Mouse (Mus musculus) heart, embryonic 13.5 days (tissue): ENCODE data around the gene Slc41a3. TPM values are rescaled to one million over a fixed set of nuclear protein-coding genes. Genes with fewer than 3 reads are reported as not detected.
A peak's percentile ranks its signal among the peaks of the same experiment; 100 is the strongest.

ENCODE experiments used
- ATAC-seq: fragments of 200-750 bp; cut with Nextera tagmentation; 2 replicates; pipeline ENCODE4 v1.8.0; 2017; ENCODE audit warnings: moderate TSS enrichment; ENCODE audit not compliant: insufficient number of reproducible peaks, low FRiP score, low TSS enrichment; ENCODE audit errors: extremely low read depth
- H3K27ac ChIP-seq: fragments of 300-500 bp; sonication (generic); replicated peaks from 2 replicates; pipeline ENCODE4 v1.5.1; 2015; ENCODE audit warnings: moderate library complexity, mild to moderate bottlenecking, inconsistent platforms
- H3K27me3 ChIP-seq: fragments of 300-500 bp; sonication (generic); replicated peaks from 2 replicates; pipeline ENCODE4 v1.6.1; 2015; ENCODE audit warnings: mild to moderate bottlenecking, inconsistent platforms
- H3K36me3 ChIP-seq: fragments of 300-500 bp; sonication (generic); 2 replicates; pipeline ENCODE4 v1.6.1; 2015; ENCODE audit warnings: mild to moderate bottlenecking, inconsistent platforms
- H3K4me1 ChIP-seq: fragments of 300-500 bp; sonication (generic); 2 replicates; pipeline ENCODE4 v1.6.1; 2015; ENCODE audit warnings: inconsistent platforms
- H3K4me2 ChIP-seq: fragments of 300-500 bp; sonication (generic); 2 replicates; pipeline ENCODE4 v1.6.1; 2015; ENCODE audit warnings: inconsistent platforms, mild to moderate bottlenecking, moderate library complexity
- H3K4me3 ChIP-seq: fragments of 300-500 bp; sonication (generic); 2 replicates; pipeline ENCODE4 v1.5.1; 2015; ENCODE audit warnings: moderate library complexity, mild to moderate bottlenecking, inconsistent platforms
- H3K9ac ChIP-seq: fragments of 300-500 bp; sonication (generic); 2 replicates; pipeline ENCODE4 v1.6.1; 2015; ENCODE audit warnings: inconsistent platforms, mild to moderate bottlenecking, moderate library complexity
- H3K9me3 ChIP-seq: fragments of 300-500 bp; sonication (generic); 2 replicates; pipeline ENCODE4 v1.6.1; 2016; ENCODE audit warnings: inconsistent platforms
- WGBS: fragments of 180-500 bp; shearing (Covaris S2); methylation state at CpG from one replicate; pipeline ENCODE4 v1.1.7; 2015; ENCODE audit warnings: mixed read lengths; 5-methylcytosine and 5-hydroxymethylcytosine counted together
- polyA plus RNA-seq: library from polyadenylated mRNA; unstranded; fragments of >200 nt; fragmentation: Nextera tagmentation; extraction: Ambion mirVana; gene quantifications from 2 replicates; pipeline ENCODE4 v1.2.1, GENCODE M21; 2015

Slc41a3 gene
- polyA plus RNA-seq, 1 experiment from 2014 or later: 12.1 TPM

DNA sequence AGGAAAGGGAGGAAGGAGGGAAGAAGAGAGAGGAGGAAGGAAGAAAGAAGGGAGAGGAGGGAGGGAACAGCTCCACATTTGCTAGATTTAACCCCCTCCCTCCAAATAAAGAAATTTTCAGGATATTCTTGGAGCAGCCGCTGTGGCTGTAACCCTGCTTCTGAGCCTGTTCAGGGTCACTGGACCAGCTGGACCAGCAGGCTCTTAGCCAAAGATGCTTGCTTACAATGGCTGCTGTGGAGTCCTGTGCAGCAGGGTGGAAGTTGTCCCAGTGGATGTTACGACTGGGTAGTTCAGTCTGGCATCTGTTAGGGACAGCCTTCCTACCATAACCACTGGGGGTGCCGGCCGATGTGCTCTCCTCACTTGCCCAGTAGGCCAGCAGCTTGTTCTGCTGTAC is 35.8 kb upstream of the Slc41a3 start:
- no peak overlapping the region for H3K4me3 ChIP-seq
- peaks cover 25% of the 10 kb centered on the region; the same call in 1 of the 2 replicates for H3K27me3 ChIP-seq
- WGBS: 81% methylated on average over 4 of the region's 4 CpGs

DNA sequence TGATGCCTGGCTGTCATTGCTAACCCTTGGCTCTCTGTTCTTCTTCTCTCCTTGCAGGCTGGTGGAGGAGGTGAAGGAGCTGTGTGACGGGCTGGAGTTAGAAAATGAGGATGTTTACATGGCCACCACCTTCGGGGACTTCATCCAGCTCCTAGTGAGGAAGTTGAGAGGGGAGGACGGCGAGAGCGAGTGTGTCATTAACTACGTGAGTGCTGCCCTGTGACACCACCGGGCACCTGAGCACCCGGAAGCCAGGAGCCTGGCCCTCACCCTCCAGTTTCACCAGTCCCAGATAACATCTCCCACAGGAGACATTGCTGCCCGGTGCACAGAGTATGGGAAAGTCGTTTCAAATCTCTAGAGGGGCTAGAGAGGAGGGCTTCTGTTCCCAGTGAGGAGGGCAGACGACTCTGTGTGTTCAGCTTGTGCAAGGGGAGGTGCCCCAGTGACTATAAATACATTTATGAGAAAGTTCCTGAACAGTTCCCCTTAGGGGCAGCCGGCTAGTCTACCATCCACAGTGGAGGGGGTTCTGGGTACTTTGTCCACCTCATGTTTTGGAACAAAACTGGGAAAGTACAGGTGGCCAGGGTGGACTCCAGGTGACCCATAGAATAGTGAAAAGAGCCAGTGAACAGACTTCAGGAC is 34.7 kb upstream of the Slc41a3 start:
- H3K9ac ChIP-seq: peak overlapping the region; percentile 37; the same call in 1 of the 2 replicates
- 52% methylated on average over 12 of the region's 12 CpGs for WGBS
- H3K4me3 ChIP-seq: no peak overlapping the region
- H3K27ac ChIP-seq: no peak overlapping the region
- peaks cover 25% of the 10 kb centered on the region; the same call in 1 of the 2 replicates for H3K27me3 ChIP-seq
- no peaks in the 10 kb centered on the region for H3K36me3 ChIP-seq
- no peaks in the 10 kb centered on the region for H3K9me3 ChIP-seq
- peaks cover 23% of the 10 kb centered on the region for H3K4me1 ChIP-seq
- no peak for ATAC-seq
- H3K4me2 ChIP-seq: no peak overlapping the region

More for the DNA sequence above, 35.8 kb upstream of the Slc41a3 start:
- no peak overlapping the region for H3K9ac ChIP-seq
- no peak overlapping the region for H3K4me2 ChIP-seq
- H3K36me3 ChIP-seq: no peaks in the 10 kb centered on the region
- no peaks in the 10 kb centered on the region for H3K9me3 ChIP-seq
- no peak for ATAC-seq
- peaks cover 34% of the 10 kb centered on the region for H3K4me1 ChIP-seq
- H3K27ac ChIP-seq: no peak overlapping the region

DNA sequence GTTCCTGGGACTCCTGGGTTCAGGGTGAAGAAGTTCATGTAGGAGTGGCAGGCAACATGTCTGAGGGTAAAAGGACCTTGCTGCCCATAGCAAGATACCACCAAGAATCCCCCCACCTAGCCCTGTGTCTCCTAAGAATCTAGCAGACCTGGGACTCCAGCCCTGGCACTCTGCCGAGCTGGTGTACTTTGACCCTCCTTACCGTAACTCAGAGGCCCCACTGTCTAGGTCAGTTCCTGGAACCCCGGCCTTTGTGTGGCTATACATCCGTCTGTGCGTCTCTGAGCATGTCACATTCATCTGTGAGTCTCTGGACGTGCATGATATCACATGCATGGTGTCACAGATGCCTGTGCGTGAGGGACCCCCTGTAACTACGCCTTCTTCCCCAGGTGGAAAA is 34.1 kb upstream of the Slc41a3 start:
- Histone ChIP-seq H3K4me1 (peaks cover 18% of the 10 kb centered on the region), H3K4me3 (no peak overlapping the region), H3K36me3 (no peaks in the 10 kb centered on the region), H3K9ac (no peak overlapping the region), H3K4me2 (no peak overlapping the region), H3K27ac (no peak overlapping the region), H3K9me3 (no peaks in the 10 kb centered on the region), H3K27me3 (peaks cover 25% of the 10 kb centered on the region; the same call in 1 of the 2 replicates)
- WGBS: 76% methylated on average over 8 of the region's 8 CpGs
- no peak for ATAC-seq

DNA sequence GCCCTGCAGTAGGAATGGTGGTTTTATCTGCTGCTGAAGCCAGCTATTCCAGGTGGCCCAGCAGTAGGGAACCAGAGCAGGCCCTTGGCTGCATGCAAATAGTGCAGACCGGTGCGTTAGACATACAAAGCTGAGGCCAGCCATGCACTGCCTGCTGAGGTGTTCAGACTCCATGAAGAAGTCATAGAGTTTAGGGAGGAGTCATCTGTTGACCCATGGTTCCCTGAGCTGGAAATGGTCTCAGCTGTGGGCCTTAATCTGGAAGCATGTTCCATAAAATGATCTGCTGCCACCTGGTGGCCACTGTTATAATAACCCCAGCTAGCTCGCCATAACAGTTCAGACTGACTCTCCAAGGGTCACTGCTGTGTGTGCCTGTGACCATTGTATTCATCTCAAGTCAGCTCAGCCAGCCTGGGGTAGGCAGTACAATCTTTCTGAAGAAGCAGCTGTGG is 29.2 kb upstream of the Slc41a3 start:
- Histone ChIP-seq H3K4me1 (peaks cover 10% of the 10 kb centered on the region), H3K9ac (no peak overlapping the region), H3K4me2 (no peak overlapping the region), H3K36me3 (no peaks in the 10 kb centered on the region), H3K9me3 (no peaks in the 10 kb centered on the region), H3K4me3 (no peak overlapping the region), H3K27ac (no peak overlapping the region), H3K27me3 (0 out of 2 replicates have a peak, but pooled peaks cover 6% of the 10 kb centered on the region)
- 41% methylated on average over 3 of the region's 3 CpGs for WGBS
- no peak for ATAC-seq

GRCm38 (mm10) chr6:90578174-90578573 is 26.4 kb upstream of the Slc41a3 start:
- Histone ChIP-seq H3K36me3 (no peaks in the 10 kb centered on the region), H3K9ac (no peak overlapping the region), H3K9me3 (no peaks in the 10 kb centered on the region), H3K27me3 (no peaks in the 10 kb centered on the region), H3K4me2 (no peak overlapping the region), H3K27ac (no peak overlapping the region), H3K4me1 (peaks cover 8% of the 10 kb centered on the region), H3K4me3 (no peak overlapping the region)
- no peak for ATAC-seq
- WGBS: 58% methylated on average over 3 of the region's 3 CpGs

- 62% methylated on average over 2 of the region's 2 CpGs for WGBS
- H3K9ac ChIP-seq: no peak overlapping the region
- H3K4me2 ChIP-seq: no peak overlapping the region
- H3K4me3 ChIP-seq: no peak overlapping the region
- H3K9me3 ChIP-seq: no peaks in the 10 kb centered on the region
- H3K4me1 ChIP-seq: peaks cover 8% of the 10 kb centered on the region
- H3K36me3 ChIP-seq: no peaks in the 10 kb centered on the region
- ATAC-seq: no peak
- no peak overlapping the region for H3K27ac ChIP-seq
- no peaks in the 10 kb centered on the region for H3K27me3 ChIP-seq
Measured at GRCm38 (mm10) chr6:90582331-90582730, 22.2 kb upstream of the Slc41a3 start.

DNA sequence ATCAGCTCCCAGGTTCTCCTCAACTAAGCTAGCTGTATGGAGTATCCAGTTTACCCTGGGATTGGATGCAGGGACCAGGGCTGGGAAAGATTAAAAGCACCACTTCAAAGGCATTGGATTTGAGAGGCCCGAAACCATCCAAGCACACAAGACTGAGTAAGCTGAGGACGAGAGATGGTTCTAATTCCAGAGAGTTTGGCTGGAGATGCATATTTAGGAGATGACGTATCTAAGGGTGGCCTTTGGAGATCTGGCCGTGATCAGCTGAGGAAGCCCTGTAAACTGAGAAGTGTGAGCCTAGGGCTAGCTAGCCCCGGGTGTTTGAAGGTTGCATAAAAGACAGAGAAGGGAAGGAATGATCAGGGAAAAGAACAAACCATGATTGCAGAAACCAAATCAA is 16.4 kb upstream of the Slc41a3 start:
- no peak for ATAC-seq
- 45% methylated on average over 5 of the region's 5 CpGs for WGBS
- H3K4me2 ChIP-seq: no peak overlapping the region
- no peaks in the 10 kb centered on the region for H3K27me3 ChIP-seq
- H3K9ac ChIP-seq: no peak overlapping the region
- no peak overlapping the region for H3K4me3 ChIP-seq
- peaks cover 7% of the 10 kb centered on the region; the same call in 1 of the 2 replicates for H3K4me1 ChIP-seq
- H3K36me3 ChIP-seq: no peaks in the 10 kb centered on the region
- no peak overlapping the region for H3K27ac ChIP-seq
- H3K9me3 ChIP-seq: no peaks in the 10 kb centered on the region

DNA sequence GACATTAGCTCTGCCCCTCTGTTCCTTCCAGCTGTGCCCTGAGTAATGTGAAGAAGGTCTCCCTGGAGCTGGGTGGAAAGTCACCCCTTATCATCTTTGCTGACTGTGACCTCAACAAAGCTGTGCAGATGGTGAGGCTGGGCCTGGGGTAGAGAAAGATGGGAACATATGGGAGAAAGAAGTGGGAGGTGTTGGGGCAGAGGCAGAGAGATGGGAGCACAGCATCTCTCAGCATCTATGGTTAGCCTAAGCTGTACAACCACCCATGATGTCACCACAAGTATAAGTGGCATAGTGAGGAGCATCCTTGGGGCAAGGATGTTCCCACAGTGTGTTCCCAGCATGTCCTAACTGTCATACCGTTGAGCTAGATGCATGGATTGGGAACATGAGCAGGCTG is 13.8 kb upstream of the Slc41a3 start:
- no peak overlapping the region for H3K27ac ChIP-seq
- H3K4me3 ChIP-seq: no peak overlapping the region
- no peak overlapping the region for H3K9ac ChIP-seq
- peaks cover 7% of the 10 kb centered on the region; the same call in 1 of the 2 replicates for H3K4me1 ChIP-seq
- H3K27me3 ChIP-seq: no peaks in the 10 kb centered on the region
- no peak overlapping the region for H3K4me2 ChIP-seq
- 67% methylated on average over 1 of the region's 1 CpGs for WGBS
- no peak for ATAC-seq
- H3K9me3 ChIP-seq: no peaks in the 10 kb centered on the region
- H3K36me3 ChIP-seq: no peaks in the 10 kb centered on the region

GRCm38 (mm10) chr6:90594972-90595371 is 9.6 kb upstream of the Slc41a3 start:
- no peak for ATAC-seq
- Histone ChIP-seq H3K36me3 (no peaks in the 10 kb centered on the region), H3K27ac (no peak overlapping the region), H3K27me3 (no peaks in the 10 kb centered on the region), H3K4me1 (peaks cover 7% of the 10 kb centered on the region; the same call in 1 of the 2 replicates), H3K9ac (no peak overlapping the region), H3K9me3 (no peaks in the 10 kb centered on the region), H3K4me2 (no peak overlapping the region), H3K4me3 (no peak overlapping the region)
- WGBS: 60% methylated on average over 1 of the region's 1 CpGs

GRCm38 (mm10) chr6:90597060-90597459 is 7.5 kb upstream of the Slc41a3 start:
- ATAC-seq: no peak
- H3K4me1 ChIP-seq: peaks cover 18% of the 10 kb centered on the region

DNA sequence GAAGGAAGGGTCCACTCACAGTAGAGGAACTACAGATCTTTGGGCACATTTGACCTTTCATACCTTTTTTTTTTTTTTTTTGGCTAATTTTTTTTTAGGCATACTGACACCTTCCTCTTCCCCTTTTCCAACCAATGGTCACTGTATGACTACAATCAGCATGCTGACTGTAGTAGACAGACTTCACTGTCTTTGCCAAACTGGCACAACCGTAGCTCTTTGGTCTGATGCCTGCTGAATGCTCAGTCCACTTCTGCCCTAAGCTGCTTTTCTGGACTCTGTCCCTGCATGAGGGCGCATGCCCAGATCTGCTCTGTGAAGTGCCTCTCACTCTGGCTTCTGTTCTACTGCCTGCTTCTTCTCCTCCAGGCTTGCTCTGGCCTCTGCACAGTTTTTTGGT is 6.9 kb upstream of the Slc41a3 start:
- Histone ChIP-seq H3K27me3 (peaks cover 3% of the 10 kb centered on the region; the same call in 1 of the 2 replicates), H3K9me3 (no peaks in the 10 kb centered on the region), H3K4me1 (peaks cover 21% of the 10 kb centered on the region), H3K27ac (no peak overlapping the region), H3K4me3 (no peak overlapping the region), H3K9ac (no peak overlapping the region), H3K36me3 (no peaks in the 10 kb centered on the region), H3K4me2 (no peak overlapping the region)
- 74% methylated on average over 2 of the region's 2 CpGs for WGBS
- ATAC-seq: no peak

More at GRCm38 (mm10) chr6:90597060-90597459, 7.5 kb upstream of the Slc41a3 start:
- WGBS: 75% methylated on average over 4 of the region's 4 CpGs
- H3K9ac ChIP-seq: no peak overlapping the region
- H3K9me3 ChIP-seq: no peaks in the 10 kb centered on the region
- no peak overlapping the region for H3K4me2 ChIP-seq
- no peaks in the 10 kb centered on the region for H3K36me3 ChIP-seq
- no peak overlapping the region for H3K4me3 ChIP-seq
- H3K27ac ChIP-seq: no peak overlapping the region
- 0 out of 2 replicates have a peak, but pooled peaks cover 3% of the 10 kb centered on the region for H3K27me3 ChIP-seq

DNA sequence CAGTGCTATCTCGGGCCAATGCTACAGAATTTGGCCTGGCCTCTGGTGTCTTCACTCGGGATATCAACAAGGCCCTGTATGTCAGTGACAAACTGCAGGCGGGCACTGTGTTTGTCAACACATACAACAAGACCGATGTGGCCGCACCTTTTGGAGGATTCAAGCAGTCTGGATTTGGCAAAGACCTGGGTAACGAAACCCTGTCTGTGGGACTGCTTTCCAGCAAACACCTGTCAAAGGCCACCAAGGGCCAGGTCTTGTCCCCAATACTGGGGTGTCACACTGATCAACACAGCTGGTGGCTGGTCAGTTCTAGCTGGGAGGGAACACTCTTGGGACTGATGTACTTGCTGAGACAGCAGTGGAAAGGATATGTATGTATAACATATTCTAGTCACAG is 6.3 kb upstream of the Slc41a3 start:
- WGBS: 65% methylated on average over 6 of the region's 6 CpGs
- Histone ChIP-seq H3K9me3 (no peaks in the 10 kb centered on the region), H3K4me2 (no peak overlapping the region), H3K27ac (no peak overlapping the region), H3K9ac (no peak overlapping the region), H3K36me3 (no peaks in the 10 kb centered on the region), H3K4me1 (peaks cover 21% of the 10 kb centered on the region), H3K27me3 (peaks cover 3% of the 10 kb centered on the region), H3K4me3 (no peak overlapping the region)
- no peak for ATAC-seq
